Mouse (Mus musculus) megakaryocyte, embryonic 14.5 days (primary cell): Measurements from ENCODE around the gene Brap. TPM values are rescaled to one million over a fixed set of nuclear protein-coding genes. Genes with fewer than 3 reads are reported as not detected.
"Not testable (repeated sequence)": the region's sequence is repeated elsewhere in the genome, so short reads cannot be mapped to it uniquely, and the experiment has no call there.

Experiments used
- H3K27me3 ChIP-seq: replicated peaks from 2 replicates; pipeline ENCODE3; 2012; ENCODE audit warnings: inconsistent platforms
- H3K36me3 ChIP-seq: replicated peaks from 2 replicates; pipeline ENCODE3; 2012; ENCODE audit warnings: low read length, inconsistent platforms, mixed read lengths
- H3K4me1 ChIP-seq: 2 replicates; pipeline ENCODE4 v1.6.1; 2012; ENCODE audit warnings: inconsistent platforms
- H3K4me3 ChIP-seq: replicated peaks from 2 replicates; pipeline ENCODE3; 2012; ENCODE audit warnings: moderate library complexity, mild to moderate bottlenecking, inconsistent platforms
- H3K9me3 ChIP-seq: 2 replicates; pipeline ENCODE4 v1.6.1; 2012; ENCODE audit warnings: inconsistent platforms
- FLI1 ChIP-seq: IDR thresholded peaks from 2 replicates; pipeline ENCODE4 v1.6.1; 2012; ENCODE audit warnings: low read length, inconsistent platforms, mixed read lengths
- GATA1 ChIP-seq: IDR thresholded peaks from 3 replicates; pipeline ENCODE4 v1.6.1; 2012; ENCODE audit warnings: mixed read lengths, low read length, inconsistent platforms, borderline replicate concordance
- polyA plus RNA-seq: library from polyadenylated mRNA; stranded (reverse); fragments of >175 nt; gene quantifications from 2 replicates; pipeline ENCODE4 v1.2.3, GENCODE M21; 2012; ENCODE audit warnings: low replicate concordance; ENCODE audit not compliant: insufficient read depth

The Brap gene
- polyA plus RNA-seq, 1 experiment = 10.7 TPM

- Histone ChIP-seq H3K36me3 (peaks cover 93% of the 10 kb centered on the region), H3K9me3 (no peaks in the 10 kb centered on the region; the same call in 1 of the 2 replicates), H3K4me3 (peak overlapping the region; percentile 69), H3K4me1 (peaks cover 60% of the 10 kb centered on the region), H3K27me3 (no peaks in the 10 kb centered on the region)
- no peak for TF ChIP-seq FLI1
- no peak for TF ChIP-seq GATA1
Observed at GRCm38 (mm10) chr5:121667067-121667466, 6.7 kb downstream of the Brap start.

DNA sequence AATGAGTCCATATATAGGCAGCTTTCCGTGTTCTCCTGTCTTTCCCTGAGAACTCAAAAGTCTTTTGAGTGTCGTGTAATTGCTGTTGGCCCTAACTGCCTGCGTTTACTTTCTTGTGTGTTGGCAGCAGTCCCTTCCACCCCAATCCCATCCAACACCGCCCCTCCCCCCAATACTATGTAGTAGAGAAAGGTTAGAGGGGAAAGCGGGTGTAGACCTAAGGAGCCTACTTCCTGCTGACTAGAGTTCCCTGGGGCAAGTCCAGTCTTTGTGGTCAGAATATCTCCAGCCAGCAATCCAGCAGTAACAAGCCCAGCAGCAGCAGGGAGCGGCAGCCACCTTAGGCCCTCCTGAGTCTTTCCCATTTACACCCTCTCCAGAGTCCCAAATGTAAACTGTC lies 8.0 kb downstream of the Brap start:
- no peak overlapping the region for H3K4me3 ChIP-seq
- TF ChIP-seq GATA1 = no peak
- no peak for TF ChIP-seq FLI1
- H3K4me1 ChIP-seq = peaks cover 67% of the 10 kb centered on the region
- H3K36me3 ChIP-seq = peaks cover 93% of the 10 kb centered on the region
- no peaks in the 10 kb centered on the region; the same call in 1 of the 2 replicates for H3K9me3 ChIP-seq
- no peaks in the 10 kb centered on the region for H3K27me3 ChIP-seq

DNA sequence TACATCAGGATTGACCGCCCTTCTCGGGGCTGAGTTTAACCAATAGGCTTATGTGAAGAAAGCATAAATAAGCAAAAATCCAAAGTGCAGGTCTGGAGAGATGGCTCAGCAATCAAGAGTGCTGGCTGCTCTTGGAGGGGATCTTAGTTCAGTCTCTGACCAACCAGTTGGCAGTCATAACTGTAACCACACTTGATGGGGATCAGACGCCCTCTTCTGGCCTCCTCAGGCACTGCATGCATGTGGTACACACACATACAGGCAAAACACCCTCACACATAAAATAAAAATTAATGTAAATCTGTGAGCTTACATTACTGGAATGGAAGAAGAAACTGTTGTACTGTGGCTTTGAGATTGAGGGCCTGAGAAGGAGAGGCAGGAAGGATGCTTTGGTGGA lies 10.0 kb downstream of the Brap start:
- no peaks in the 10 kb centered on the region for H3K27me3 ChIP-seq
- H3K36me3 ChIP-seq = peaks cover 89% of the 10 kb centered on the region
- H3K4me3 ChIP-seq = no peak overlapping the region
- no peaks in the 10 kb centered on the region; the same call in 1 of the 2 replicates for H3K9me3 ChIP-seq
- TF ChIP-seq GATA1 (no peak), FLI1 (no peak)
- H3K4me1 ChIP-seq = peaks cover 86% of the 10 kb centered on the region

- H3K36me3 ChIP-seq = peaks cover 100% of the 10 kb centered on the region
- no peak for TF ChIP-seq GATA1
- TF ChIP-seq FLI1 = no peak
- no peak overlapping the region for H3K4me3 ChIP-seq
- H3K27me3 ChIP-seq = no peaks in the 10 kb centered on the region
- H3K9me3 ChIP-seq = no peaks in the 10 kb centered on the region
- H3K4me1 ChIP-seq = 0 out of 2 replicates have a peak, but pooled peaks cover 3% of the 10 kb centered on the region
Observed at GRCm38 (mm10) chr5:121682250-121682649, 21.9 kb downstream of the Brap start.

DNA sequence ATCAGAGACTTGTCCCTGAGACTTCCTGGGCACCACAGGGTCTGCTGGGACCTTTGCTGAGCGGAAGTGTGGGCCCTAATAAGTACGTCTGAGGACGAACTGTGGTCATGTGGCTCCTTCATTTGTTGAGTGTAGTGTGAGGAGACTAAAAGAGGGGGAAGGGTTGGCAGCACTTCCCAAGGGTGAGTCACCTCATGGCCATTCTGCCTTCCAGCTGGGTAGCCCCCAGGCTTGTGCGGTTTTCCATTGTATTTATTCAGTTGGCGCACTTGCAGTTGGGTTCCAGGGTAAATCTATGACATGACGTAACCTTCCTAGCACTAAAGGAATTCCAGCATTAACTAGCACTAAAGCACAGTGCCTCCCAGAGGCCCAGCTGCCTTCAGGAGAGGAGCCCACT lies 25.1 kb downstream of the Brap start:
- H3K27me3 ChIP-seq = no peaks in the 10 kb centered on the region
- H3K4me1 ChIP-seq = 0 out of 2 replicates have a peak, but pooled peaks cover 3% of the 10 kb centered on the region
- TF ChIP-seq FLI1 = no peak
- no peak for TF ChIP-seq GATA1
- H3K9me3 ChIP-seq = no peaks in the 10 kb centered on the region
- H3K4me3 ChIP-seq = no peak overlapping the region
- H3K36me3 ChIP-seq = peaks cover 78% of the 10 kb centered on the region

GRCm38 (mm10) chr5:121686113-121686898 lies 25.9 kb downstream of the Brap start:
- Histone ChIP-seq H3K4me3 (no peak overlapping the region), H3K27me3 (no peaks in the 10 kb centered on the region), H3K9me3 (no peaks in the 10 kb centered on the region), H3K36me3 (peaks cover 70% of the 10 kb centered on the region), H3K4me1 (0 out of 2 replicates have a peak, but pooled peaks cover 7% of the 10 kb centered on the region)
- TF ChIP-seq FLI1 = no peak
- no peak for TF ChIP-seq GATA1

GRCm38 (mm10) chr5:121690482-121691211 lies 30.3 kb downstream of the Brap start:
- peaks cover 27% of the 10 kb centered on the region for H3K36me3 ChIP-seq
- H3K4me1 ChIP-seq = 0 out of 2 replicates have a peak, but pooled peaks cover 7% of the 10 kb centered on the region
- H3K9me3 ChIP-seq = no peaks in the 10 kb centered on the region
- TF ChIP-seq FLI1 = no peak
- TF ChIP-seq GATA1 = no peak
- H3K4me3 ChIP-seq = no peak overlapping the region
- no peaks in the 10 kb centered on the region for H3K27me3 ChIP-seq

DNA sequence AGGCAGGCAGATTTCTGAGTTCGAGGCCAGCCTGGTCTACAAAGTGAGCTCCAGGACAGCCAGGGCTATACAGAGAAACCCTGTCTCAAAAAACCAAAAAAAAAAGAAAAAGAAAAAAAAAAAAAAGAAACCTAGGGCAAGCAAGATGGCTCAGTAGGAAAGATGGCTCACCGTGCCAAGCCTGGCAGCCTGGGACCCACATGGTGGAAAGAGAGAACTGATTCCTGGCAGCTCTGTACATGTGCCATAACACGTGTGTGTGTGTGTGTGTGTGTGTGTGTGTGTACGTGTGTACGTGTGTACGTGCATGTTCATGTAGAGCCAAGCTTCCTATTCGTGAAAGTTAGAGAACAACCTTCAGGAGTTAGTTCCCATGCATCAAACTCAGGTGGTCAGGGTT lies 31.1 kb downstream of the Brap start:
- H3K4me3 ChIP-seq, H3K9me3 ChIP-seq, H3K4me1 ChIP-seq, H3K27me3 ChIP-seq: not testable (repeated sequence)
- H3K36me3 ChIP-seq = peaks cover 19% of the 10 kb centered on the region

DNA sequence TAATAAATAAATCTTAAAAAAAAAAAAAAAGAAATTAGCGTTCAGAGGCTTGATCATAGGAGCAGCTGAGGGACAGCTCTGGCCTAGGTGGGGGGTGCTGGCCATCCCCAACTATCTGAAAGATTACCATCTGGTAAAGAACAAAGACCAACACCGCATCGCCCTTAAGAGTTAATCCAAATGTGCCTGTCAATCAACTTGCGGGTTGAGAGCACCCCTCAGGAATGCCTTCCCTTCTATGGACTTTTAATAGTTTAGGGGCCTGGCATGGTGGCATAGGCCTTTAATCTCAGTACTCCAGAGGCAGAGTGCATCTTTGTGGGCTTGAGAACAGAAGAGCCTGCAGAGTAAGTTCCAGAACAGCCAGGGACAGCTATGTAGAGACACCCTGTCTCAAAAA lies 32.5 kb downstream of the Brap start:
- H3K9me3 ChIP-seq = no peaks in the 10 kb centered on the region
- H3K4me3 ChIP-seq = no peak overlapping the region
- no peaks in the 10 kb centered on the region for H3K27me3 ChIP-seq
- TF ChIP-seq GATA1 (no peak), FLI1 (no peak)
- 0 out of 2 replicates have a peak, but pooled peaks cover 7% of the 10 kb centered on the region for H3K4me1 ChIP-seq
- H3K36me3 ChIP-seq = peaks cover 5% of the 10 kb centered on the region

GRCm38 (mm10) chr5:121696761-121697160 lies 36.4 kb downstream of the Brap start:
- H3K4me3 ChIP-seq = no peak overlapping the region
- no peaks in the 10 kb centered on the region for H3K36me3 ChIP-seq
- peaks cover 24% of the 10 kb centered on the region for H3K4me1 ChIP-seq
- no peaks in the 10 kb centered on the region for H3K9me3 ChIP-seq
- TF ChIP-seq GATA1 (no peak), FLI1 (no peak)
- no peaks in the 10 kb centered on the region for H3K27me3 ChIP-seq
